Mouse (Mus musculus): ENCODE data around the gene 4930432K21Rik. TPM values are rescaled to one million over a fixed set of nuclear protein-coding genes. Genes with fewer than 3 reads are reported as not detected.

4930432K21Rik gene
- polyA plus RNA-seq, 1 experiment from 2014 or later = 0.57 TPM

GRCm38 (mm10) chr8:84183261-84184084 is 35.6 kb downstream of the 4930432K21Rik start:
- peak; percentile 23 for ATAC-seq (ENCODE audit: low FRiP score)
- WGBS = 2% methylated on average over 62 of the region's 87 CpGs
- H3K4me1 ChIP-seq (replicated peaks; ENCODE audit: control insufficient read depth, insufficient read depth, low read length) = peaks cover 22% of the 10 kb centered on the region; the same call in 1 of the 2 replicates

GRCm38 (mm10) chr8:84184085-84185043 is 36.5 kb downstream of the 4930432K21Rik start:
- ATAC-seq (ENCODE audit: low FRiP score) = peak; percentile 1
- H3K4me1 ChIP-seq (replicated peaks; ENCODE audit: control insufficient read depth, insufficient read depth, low read length) = peaks cover 22% of the 10 kb centered on the region; the same call in 1 of the 2 replicates
- no peaks in the 10 kb centered on the region for H3K36me3 ChIP-seq (ENCODE audit: control insufficient read depth, insufficient read depth, low read length)

More at GRCm38 (mm10) chr8:84183261-84184084, 35.6 kb downstream of the 4930432K21Rik start:
- peak overlapping the region; percentile 90 for H3K27ac ChIP-seq (ENCODE audit: low read depth, low read length)
- peak overlapping the region; percentile 86 for H3K4me3 ChIP-seq (ENCODE audit: low read depth, low read length)
- DNase-seq (ENCODE audit: low spot score) = peak; percentile 75
- H3K27me3 ChIP-seq (ENCODE audit: control insufficient read depth, insufficient read depth, low read length) = peaks cover 2% of the 10 kb centered on the region; the same call in 1 of the 2 replicates
- H3K36me3 ChIP-seq (ENCODE audit: control insufficient read depth, insufficient read depth, low read length) = no peaks in the 10 kb centered on the region; the same call in 1 of the 2 replicates
- peak overlapping the region; percentile 83 for H3K4me2 ChIP-seq (replicated peaks; ENCODE audit: low read depth, low read length)
- H3K9ac ChIP-seq (ENCODE audit: low read depth, low read length) = peak overlapping the region; percentile 100
- H3K9me3 ChIP-seq (ENCODE audit: control insufficient read depth, low read length) = no peaks in the 10 kb centered on the region

GRCm38 (mm10) chr8:84185117-84185516 is 37.3 kb downstream of the 4930432K21Rik start, which contains the start of gene Nanos3:
Gene Nanos3 (minus strand): TSS chr8:84185217.
- H3K4me2 ChIP-seq (replicated peaks; ENCODE audit: low read depth, low read length) = peak within 1 kb of the TSS; percentile 83
- WGBS = 96% methylated on average over 7 of the region's 7 CpGs
- no peaks in the 10 kb centered on the region for H3K36me3 ChIP-seq (ENCODE audit: control insufficient read depth, insufficient read depth, low read length)
- H3K27me3 ChIP-seq (ENCODE audit: control insufficient read depth, insufficient read depth, low read length) = peaks cover 2% of the 10 kb centered on the region; the same call in 1 of the 2 replicates
- H3K27ac ChIP-seq (ENCODE audit: low read depth, low read length) = peak within 1 kb of the TSS; percentile 90
- peak within 1 kb of the TSS; percentile 86 for H3K4me3 ChIP-seq (ENCODE audit: low read depth, low read length)
- ATAC-seq (ENCODE audit: low FRiP score) (no peak), DNase-seq (ENCODE audit: low spot score) (no peak)
- peaks cover 15% of the 10 kb centered on the region; the same call in 1 of the 2 replicates for H3K4me1 ChIP-seq (replicated peaks; ENCODE audit: control insufficient read depth, insufficient read depth, low read length)
- peak within 1 kb of the TSS; percentile 100 for H3K9ac ChIP-seq (ENCODE audit: low read depth, low read length)
- no peaks in the 10 kb centered on the region for H3K9me3 ChIP-seq (ENCODE audit: control insufficient read depth, low read length)

More at GRCm38 (mm10) chr8:84184085-84185043, 36.5 kb downstream of the 4930432K21Rik start:
- Histone ChIP-seq H3K27ac (ENCODE audit: low read depth, low read length) (peak overlapping the region; percentile 90), H3K9ac (ENCODE audit: low read depth, low read length) (peak overlapping the region; percentile 100), H3K27me3 (ENCODE audit: control insufficient read depth, insufficient read depth, low read length) (peaks cover 2% of the 10 kb centered on the region; the same call in 1 of the 2 replicates), H3K9me3 (ENCODE audit: control insufficient read depth, low read length) (no peaks in the 10 kb centered on the region), H3K4me2 (replicated peaks; ENCODE audit: low read depth, low read length) (peak overlapping the region; percentile 83), H3K4me3 (ENCODE audit: low read depth, low read length) (peak overlapping the region; percentile 86)
- peak; percentile 23 for DNase-seq (ENCODE audit: low spot score)
- 20% methylated on average over 21 of the region's 21 CpGs for WGBS

GRCm38 (mm10) chr8:84186547-84186946 is 38.7 kb downstream of the 4930432K21Rik start:
- WGBS = 1% methylated on average over 12 of the region's 12 CpGs
- Histone ChIP-seq H3K4me2 (replicated peaks; ENCODE audit: low read depth, low read length) (peak overlapping the region; percentile 58), H3K27me3 (ENCODE audit: control insufficient read depth, insufficient read depth, low read length) (peaks cover 2% of the 10 kb centered on the region; the same call in 1 of the 2 replicates), H3K4me3 (ENCODE audit: low read depth, low read length) (peak overlapping the region; percentile 25), H3K9me3 (ENCODE audit: control insufficient read depth, low read length) (no peaks in the 10 kb centered on the region), H3K27ac (ENCODE audit: low read depth, low read length) (no peak overlapping the region), H3K9ac (ENCODE audit: low read depth, low read length) (peak overlapping the region; percentile 44), H3K36me3 (ENCODE audit: control insufficient read depth, insufficient read depth, low read length) (no peaks in the 10 kb centered on the region), H3K4me1 (replicated peaks; ENCODE audit: control insufficient read depth, insufficient read depth, low read length) (peaks cover 3% of the 10 kb centered on the region; the same call in 1 of the 2 replicates)
- peak; percentile 88 for DNase-seq (ENCODE audit: low spot score)
- ATAC-seq (ENCODE audit: low FRiP score) = 0 out of 2 replicates have a peak, but pooled peaks have one; percentile 26

DNA sequence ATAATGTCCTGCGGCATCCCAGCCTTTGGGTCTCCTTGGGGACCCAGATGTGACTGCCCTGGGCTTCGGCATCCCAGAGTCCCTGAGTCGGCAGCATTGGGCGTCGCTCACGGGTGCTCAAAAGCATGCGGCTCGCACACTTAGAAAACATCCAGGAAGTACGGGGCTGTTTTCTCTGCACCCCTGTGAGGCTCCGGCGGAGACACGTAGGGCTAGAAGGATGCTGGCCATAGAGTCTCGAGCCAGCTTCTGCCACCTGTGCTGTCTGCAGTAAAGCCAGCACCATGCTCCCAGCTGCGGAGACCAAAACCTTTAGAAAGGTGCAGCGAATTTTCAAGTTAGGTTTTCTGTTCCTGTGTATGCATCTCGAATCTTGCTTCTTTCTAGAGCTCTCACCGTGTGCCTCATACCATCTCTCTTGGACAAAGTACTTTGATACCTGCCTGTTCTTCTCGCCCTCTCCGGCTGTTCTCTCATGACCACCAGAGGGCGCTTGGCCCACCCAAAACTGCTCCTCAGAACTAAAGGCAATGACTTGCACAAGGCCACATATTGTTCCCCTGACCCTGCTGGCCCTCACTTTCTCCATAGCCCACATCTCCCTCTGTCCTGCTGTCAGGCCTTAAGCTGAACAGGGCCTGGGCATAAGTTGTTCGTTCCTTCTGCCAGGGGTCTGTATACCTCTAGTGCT is 39.4 kb downstream of the 4930432K21Rik start:
- Histone ChIP-seq H3K27ac (ENCODE audit: low read depth, low read length) (no peak overlapping the region), H3K4me3 (ENCODE audit: low read depth, low read length) (peak overlapping the region; percentile 25), H3K9ac (ENCODE audit: low read depth, low read length) (peak overlapping the region; percentile 44), H3K36me3 (ENCODE audit: control insufficient read depth, insufficient read depth, low read length) (no peaks in the 10 kb centered on the region), H3K9me3 (ENCODE audit: control insufficient read depth, low read length) (no peaks in the 10 kb centered on the region), H3K4me1 (replicated peaks; ENCODE audit: control insufficient read depth, insufficient read depth, low read length) (peaks cover 3% of the 10 kb centered on the region; the same call in 1 of the 2 replicates), H3K27me3 (ENCODE audit: control insufficient read depth, insufficient read depth, low read length) (peaks cover 2% of the 10 kb centered on the region; the same call in 1 of the 2 replicates), H3K4me2 (replicated peaks; ENCODE audit: low read depth, low read length) (peak overlapping the region; percentile 58)
- ATAC-seq (ENCODE audit: low FRiP score) = no peak
- peak; percentile 78 for DNase-seq (ENCODE audit: low spot score)
- WGBS = 7% methylated on average over 21 of the region's 21 CpGs

- H3K27me3 ChIP-seq (ENCODE audit: control insufficient read depth, insufficient read depth, low read length) = peaks cover 4% of the 10 kb centered on the region; the same call in 1 of the 2 replicates
- H3K4me2 ChIP-seq (replicated peaks; ENCODE audit: low read depth, low read length) = no peak overlapping the region
- H3K9ac ChIP-seq (ENCODE audit: low read depth, low read length) = no peak overlapping the region
- H3K4me1 ChIP-seq (replicated peaks; ENCODE audit: control insufficient read depth, insufficient read depth, low read length) = no peaks in the 10 kb centered on the region; the same call in 1 of the 2 replicates
- H3K36me3 ChIP-seq (ENCODE audit: control insufficient read depth, insufficient read depth, low read length) = no peaks in the 10 kb centered on the region
- no peak overlapping the region for H3K4me3 ChIP-seq (ENCODE audit: low read depth, low read length)
- ATAC-seq (ENCODE audit: low FRiP score) (no peak), DNase-seq (ENCODE audit: low spot score) (no peak)
- no peak overlapping the region for H3K27ac ChIP-seq (ENCODE audit: low read depth, low read length)
- 91% methylated on average over 10 of the region's 10 CpGs for WGBS
- H3K9me3 ChIP-seq (ENCODE audit: control insufficient read depth, low read length) = no peaks in the 10 kb centered on the region
Observed at GRCm38 (mm10) chr8:84188671-84189070, 40.8 kb downstream of the 4930432K21Rik start.

DNA sequence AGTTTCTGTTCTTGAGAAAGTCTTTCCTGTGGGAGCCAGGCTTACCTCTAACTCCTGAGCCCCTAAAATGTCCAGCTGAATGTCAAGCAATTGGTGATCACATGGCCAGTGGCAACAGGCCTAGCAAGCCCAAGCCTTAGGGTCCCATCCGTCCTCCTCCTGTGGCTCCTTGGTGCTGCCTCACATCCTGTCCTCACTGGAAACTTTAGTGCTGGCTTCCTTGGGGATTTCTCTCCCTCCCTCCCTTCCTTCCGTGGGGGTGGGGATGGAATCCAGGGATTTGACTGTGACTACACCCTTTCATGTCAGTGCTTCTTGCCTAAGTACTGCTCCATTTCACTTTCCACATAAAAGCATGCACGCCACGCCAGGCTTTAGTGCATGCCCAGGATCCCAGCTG is 41.8 kb downstream of the 4930432K21Rik start:
- Histone ChIP-seq H3K4me1 (replicated peaks; ENCODE audit: control insufficient read depth, insufficient read depth, low read length) (no peaks in the 10 kb centered on the region; the same call in 1 of the 2 replicates), H3K4me2 (replicated peaks; ENCODE audit: low read depth, low read length) (no peak overlapping the region), H3K4me3 (ENCODE audit: low read depth, low read length) (no peak overlapping the region), H3K27me3 (ENCODE audit: control insufficient read depth, insufficient read depth, low read length) (peaks cover 4% of the 10 kb centered on the region; the same call in 1 of the 2 replicates), H3K27ac (ENCODE audit: low read depth, low read length) (no peak overlapping the region), H3K9ac (ENCODE audit: low read depth, low read length) (no peak overlapping the region), H3K9me3 (ENCODE audit: control insufficient read depth, low read length) (no peaks in the 10 kb centered on the region), H3K36me3 (ENCODE audit: control insufficient read depth, insufficient read depth, low read length) (no peaks in the 10 kb centered on the region)
- WGBS = 64% methylated on average over 4 of the region's 4 CpGs
- ATAC-seq (ENCODE audit: low FRiP score) (no peak), DNase-seq (ENCODE audit: low spot score) (no peak)
